Mouse (Mus musculus): ENCODE measurements around the gene Rplp1. TPM values are rescaled to one million over a fixed set of nuclear protein-coding genes. Genes with fewer than 3 reads are reported as not detected.

Rplp1 gene
- total RNA-seq, 2 experiments from 2014 or later: 1,466 to 1,621 TPM

- no peak for DNase-seq
- intact Hi-C loops (cut with DNase I; ENCODE audit: low total_unique reads): no loop called here
Measured at GRCm38 (mm10) chr9:61915393-61916005, 1.2 kb upstream of the Rplp1 start.

- DNase-seq: no peak
- intact Hi-C loops (cut with DNase I; ENCODE audit: low total_unique reads): no loop called here
Measured at GRCm38 (mm10) chr9:61914917-61915300, 567 bp upstream of the Rplp1 start.

- intact Hi-C loops (cut with DNase I; ENCODE audit: low total_unique reads): no loop called here
- no peak for DNase-seq
Measured at GRCm38 (mm10) chr9:61911300-61912128, 2.8 kb downstream of the Rplp1 start.

- peak; percentile 42 for DNase-seq
- intact Hi-C loops (cut with DNase I; ENCODE audit: low total_unique reads): no loop called here
Measured at GRCm38 (mm10) chr9:61910526-61911256, 3.7 kb downstream of the Rplp1 start.

GRCm38 (mm10) chr9:61909633-61910032 is 4.7 kb downstream of the Rplp1 start:
- DNase-seq: no peak

GRCm38 (mm10) chr9:61908832-61909407 is 5.4 kb downstream of the Rplp1 start:
- intact Hi-C loops (cut with DNase I; ENCODE audit: low total_unique reads): no loop called here
- no peak for DNase-seq

More at GRCm38 (mm10) chr9:61909633-61910032, 4.7 kb downstream of the Rplp1 start:
- intact Hi-C loops (cut with DNase I; ENCODE audit: low total_unique reads): no loop called here

GRCm38 (mm10) chr9:61908341-61908740 is 6.0 kb downstream of the Rplp1 start:
- intact Hi-C loops (cut with DNase I; ENCODE audit: low total_unique reads): no loop called here

GRCm38 (mm10) chr9:61907621-61908295 is 6.6 kb downstream of the Rplp1 start:
- intact Hi-C loops (cut with DNase I; ENCODE audit: low total_unique reads): no loop called here
- no peak for DNase-seq

More at GRCm38 (mm10) chr9:61908341-61908740, 6.0 kb downstream of the Rplp1 start:
- no peak for DNase-seq

GRCm38 (mm10) chr9:61906912-61907311 is 7.4 kb downstream of the Rplp1 start:
- DNase-seq: no peak
- intact Hi-C loops (cut with DNase I; ENCODE audit: low total_unique reads): no loop called here

GRCm38 (mm10) chr9:61905576-61905975 is 8.8 kb downstream of the Rplp1 start:
- intact Hi-C loops (cut with DNase I; ENCODE audit: low total_unique reads): no loop called here
- no peak for DNase-seq

GRCm38 (mm10) chr9:61904201-61904600 is 10.1 kb downstream of the Rplp1 start:
- intact Hi-C loops (cut with DNase I; ENCODE audit: low total_unique reads): no loop called here
- no peak for DNase-seq

GRCm38 (mm10) chr9:61902445-61902844 is 11.9 kb downstream of the Rplp1 start:
- intact Hi-C loops (cut with DNase I; ENCODE audit: low total_unique reads): no loop called here
- no peak for DNase-seq

GRCm38 (mm10) chr9:61901574-61901973 is 12.8 kb downstream of the Rplp1 start:
- intact Hi-C loops (cut with DNase I; ENCODE audit: low total_unique reads): no loop called here
- no peak for DNase-seq

GRCm38 (mm10) chr9:61899804-61900203 is 14.5 kb downstream of the Rplp1 start:
- DNase-seq: peak; percentile 72
- intact Hi-C loops (cut with DNase I; ENCODE audit: low total_unique reads): loop anchor here (10.0 kb wide), 1 partner anchor 1005 kb away; no protein-coding TSS in a partner anchor

- peak; percentile 82 for DNase-seq
- intact Hi-C loops (cut with DNase I; ENCODE audit: low total_unique reads): loop anchor here (10.0 kb wide), 1 partner anchor 1004 kb away; no protein-coding TSS in a partner anchor
Measured at GRCm38 (mm10) chr9:61898401-61898800, 15.9 kb downstream of the Rplp1 start.

GRCm38 (mm10) chr9:61895014-61895413 is 19.3 kb downstream of the Rplp1 start:
- intact Hi-C loops (cut with DNase I; ENCODE audit: low total_unique reads): loop anchor here (10.0 kb wide), 1 partner anchor 1000 kb away; no protein-coding TSS in a partner anchor
- DNase-seq: peak; percentile 29

- DNase-seq: no peak
- intact Hi-C loops (cut with DNase I; ENCODE audit: low total_unique reads): loop anchor here (10.0 kb wide), 1 partner anchor 995 kb away; no protein-coding TSS in a partner anchor
Measured at GRCm38 (mm10) chr9:61889855-61890254, 24.5 kb downstream of the Rplp1 start.

GRCm38 (mm10) chr9:61887661-61888379 is 26.5 kb downstream of the Rplp1 start:
- DNase-seq: no peak
- intact Hi-C loops (cut with DNase I; ENCODE audit: low total_unique reads): no loop called here
